Mouse (Mus musculus) thymus, postnatal 0 days (tissue): ENCODE data around the gene Cpz. TPM values are rescaled to one million over a fixed set of nuclear protein-coding genes. Genes with fewer than 3 reads are reported as not detected.

Source experiments
- DNase-seq: peaks from one replicate; pipeline ENCODE4 v3.0.0-alpha.2; 2015; ENCODE audit warnings: low spot score
- polyA plus RNA-seq: library from polyadenylated mRNA; unstranded; fragments of >200 nt; fragmentation: Nextera tagmentation; extraction: Ambion mirVana; gene quantifications from 2 replicates; pipeline ENCODE4 v1.2.1, GENCODE M21; 2015

The Cpz gene
- polyA plus RNA-seq = 0.60 and 0.72 TPM in 2 replicates

DNA sequence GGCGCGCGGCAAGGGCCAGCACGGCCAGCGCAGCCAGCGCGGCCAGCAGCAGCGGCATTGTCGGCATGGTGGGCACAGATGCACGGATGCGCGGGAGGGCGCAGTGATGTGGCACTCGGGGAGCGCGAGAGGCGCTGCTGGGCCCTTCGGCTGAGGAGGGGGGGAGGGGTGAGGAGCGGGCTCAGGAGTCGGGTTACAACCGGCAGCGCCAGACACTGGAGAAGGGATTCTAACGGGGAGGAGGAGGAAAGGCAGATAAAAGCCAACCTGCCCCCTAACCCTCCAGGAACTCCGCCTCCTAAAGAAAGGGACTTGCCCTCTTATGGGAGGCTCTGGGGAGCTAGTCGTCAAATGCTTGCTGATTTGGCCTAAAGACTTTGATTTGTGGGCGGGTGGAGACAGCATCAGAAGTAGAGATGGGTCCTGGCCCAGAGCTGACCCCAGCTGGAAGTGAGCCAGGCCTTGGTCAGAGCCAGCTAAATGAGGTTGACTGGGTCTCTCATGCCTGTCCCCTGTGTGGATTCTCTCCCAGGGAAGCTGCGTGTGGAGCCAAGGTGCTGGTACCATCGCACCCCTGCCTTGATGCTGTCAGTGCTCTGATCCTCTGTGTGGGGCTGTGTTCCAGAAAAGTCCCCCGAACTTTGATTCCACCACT lies at the start of gene Cpz:
Gene Cpz (minus strand): TSS at position 230 of the 655 bp plus-strand sequence.
- DNase-seq = no peak

DNA sequence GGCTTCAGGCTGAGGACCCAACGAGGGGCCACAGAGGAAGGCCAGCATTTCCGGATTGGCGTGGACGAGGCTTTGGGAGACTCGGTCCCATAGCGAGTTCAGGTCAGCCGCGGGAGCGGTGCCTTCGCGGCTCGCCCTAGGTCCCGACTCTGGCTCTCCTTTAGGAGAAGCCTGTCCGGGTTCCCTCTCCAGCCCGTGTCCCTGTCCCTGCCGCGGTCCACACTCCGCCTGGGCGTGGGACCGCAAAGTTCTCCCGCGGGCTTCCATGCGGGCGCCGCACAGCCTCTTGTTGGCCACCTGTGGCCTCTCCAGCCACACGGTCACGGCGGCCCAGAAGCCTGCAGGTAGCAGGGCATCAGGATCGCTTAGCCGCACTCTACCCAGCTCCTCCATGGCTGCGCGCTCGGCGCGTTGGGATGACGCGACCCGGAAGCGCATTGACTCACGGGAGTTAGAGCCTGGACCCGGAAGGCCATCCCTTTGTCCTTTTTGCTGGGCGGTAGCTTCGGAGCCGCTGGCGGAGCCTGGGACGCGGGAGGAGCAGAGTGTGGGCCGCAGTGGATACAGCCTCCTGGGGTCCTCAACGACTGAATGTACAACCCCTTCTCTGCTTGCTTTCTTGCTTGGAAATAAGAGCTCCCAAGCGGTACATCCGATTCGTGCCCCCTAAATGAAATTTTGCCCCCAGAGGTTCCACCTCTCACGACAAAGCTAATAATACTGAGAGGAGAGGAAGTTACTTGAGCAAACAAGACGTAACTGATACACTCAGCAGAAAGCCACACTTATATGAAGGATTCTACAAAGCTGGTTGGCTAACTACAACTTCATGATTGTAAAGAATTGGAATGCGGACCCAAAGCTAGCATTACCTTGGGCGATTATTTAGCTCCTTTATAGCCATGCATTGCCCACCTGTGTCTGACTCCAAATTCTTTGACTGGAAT lies 49.4 kb upstream of the Cpz start, which contains the start of gene Trmt44:
Gene Trmt44 (minus strand): TSS at position 418 of the 947 bp plus-strand sequence.
- peak; percentile 86 for DNase-seq

DNA sequence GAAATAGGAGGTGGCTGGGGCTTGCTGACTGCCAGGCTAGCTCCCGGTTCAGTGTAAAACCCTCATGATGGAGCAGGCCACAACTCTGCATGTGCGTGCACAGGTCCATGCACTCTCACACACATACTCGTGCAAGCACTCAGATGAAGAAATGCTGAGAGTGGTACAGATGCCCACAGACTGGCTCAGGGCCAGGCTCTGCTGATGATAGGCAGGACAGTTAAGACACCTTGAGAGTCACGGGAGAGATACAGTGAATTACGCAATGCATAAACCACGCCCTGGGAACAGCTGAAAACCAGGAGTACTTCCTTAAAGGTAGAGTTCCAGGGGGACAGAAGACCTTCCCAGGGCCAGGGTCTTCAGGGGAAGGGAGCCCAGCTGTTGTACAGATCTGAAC lies 46.0 kb upstream of the Cpz start:
- no peak for DNase-seq

DNA sequence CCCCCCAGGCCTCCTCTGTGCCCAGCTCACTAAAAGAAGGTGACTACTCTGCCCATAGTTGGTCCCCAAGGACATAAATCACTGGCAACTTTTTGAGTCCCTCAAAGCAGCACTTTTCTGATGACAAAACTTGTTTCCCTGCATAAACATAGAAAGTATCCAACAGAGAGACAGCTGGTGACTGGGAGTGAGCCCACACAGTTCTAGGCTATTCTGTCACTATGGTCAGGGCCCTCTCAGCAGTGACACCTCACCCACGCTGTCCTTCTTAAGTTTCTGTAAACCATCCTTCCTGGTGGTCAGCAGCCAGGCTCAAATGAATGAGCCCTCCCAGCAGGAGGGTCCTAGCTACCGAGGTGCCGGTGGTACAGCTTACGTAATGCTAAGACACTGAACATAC lies 41.1 kb upstream of the Cpz start:
- no peak for DNase-seq

DNA sequence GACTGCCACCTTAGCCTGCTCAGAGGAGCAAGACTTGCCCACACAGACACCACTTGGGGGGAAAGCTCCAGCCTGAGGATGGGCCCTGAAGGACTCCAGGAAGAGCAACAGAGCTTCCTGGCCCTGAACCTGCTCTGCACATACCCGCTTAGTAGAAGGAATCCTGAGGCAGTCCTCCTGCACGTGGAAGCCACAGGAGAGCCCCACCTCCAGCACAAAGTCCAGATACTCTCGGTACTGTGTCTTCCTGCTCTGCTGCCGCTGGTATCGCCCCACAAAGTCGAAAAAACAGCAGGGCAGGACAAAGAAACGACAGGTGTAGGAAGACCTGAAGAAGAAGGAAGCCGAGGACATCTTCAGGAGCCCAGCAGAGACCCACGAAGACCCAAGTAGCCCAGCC lies 39.7 kb upstream of the Cpz start:
- DNase-seq = no peak

DNA sequence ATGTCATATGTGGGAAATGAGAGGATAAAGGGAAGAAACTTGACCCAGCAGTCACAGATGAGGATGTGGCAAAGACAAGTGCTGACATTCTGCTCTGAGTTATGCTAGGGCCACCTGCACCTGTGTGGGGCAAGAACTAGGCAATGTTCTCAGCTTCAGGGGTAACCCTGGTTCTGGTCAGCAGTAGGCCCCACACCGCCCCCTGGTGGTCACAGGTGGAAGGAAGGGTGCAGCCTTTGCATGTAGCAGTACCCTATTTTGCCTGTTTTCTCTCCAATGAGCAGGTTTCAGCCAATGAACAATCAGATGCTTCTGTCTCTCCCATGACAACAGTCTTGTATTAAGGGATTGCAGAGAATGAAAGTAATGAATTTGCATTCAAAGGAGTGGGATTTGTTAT lies 38.0 kb upstream of the Cpz start:
- peak; percentile 59 for DNase-seq

DNA sequence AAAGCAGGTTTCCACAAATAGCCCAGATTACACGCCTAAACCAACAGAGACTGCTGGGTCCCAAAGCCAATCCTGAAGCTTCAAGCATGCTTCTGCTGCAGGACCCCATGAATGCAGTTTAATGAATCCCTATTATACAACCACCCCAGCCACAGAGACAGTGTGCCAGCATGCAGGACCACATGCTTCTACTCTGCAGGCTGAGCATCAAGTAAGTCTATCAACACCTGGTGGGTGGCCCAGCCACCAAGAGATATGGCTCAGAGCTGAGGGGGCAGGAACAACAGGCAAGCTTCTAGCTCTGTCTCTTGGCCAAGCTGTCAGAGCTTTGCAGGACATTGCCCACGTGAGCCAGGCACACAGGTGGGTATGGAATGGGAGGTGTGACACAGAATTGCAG lies 37.1 kb upstream of the Cpz start:
- DNase-seq = no peak

DNA sequence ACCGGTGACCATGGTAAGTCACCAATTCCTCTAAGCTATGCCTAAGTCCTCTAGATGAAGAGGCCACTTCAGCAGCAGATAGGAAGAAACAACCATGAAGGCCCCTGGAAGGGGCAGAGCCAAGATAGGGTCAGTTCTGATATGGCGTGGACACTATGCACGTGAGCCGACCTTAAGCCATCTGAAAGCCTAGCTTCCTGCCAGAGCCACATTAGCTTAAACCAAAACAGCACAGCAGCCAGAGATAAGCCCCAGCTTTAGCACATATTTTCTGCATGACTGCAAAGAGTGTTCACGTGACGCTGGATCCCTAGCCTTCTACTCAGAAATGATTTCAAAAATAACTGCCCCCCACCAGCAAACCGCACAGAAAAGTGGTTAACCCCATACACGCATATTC lies 33.9 kb upstream of the Cpz start:
- DNase-seq = no peak

DNA sequence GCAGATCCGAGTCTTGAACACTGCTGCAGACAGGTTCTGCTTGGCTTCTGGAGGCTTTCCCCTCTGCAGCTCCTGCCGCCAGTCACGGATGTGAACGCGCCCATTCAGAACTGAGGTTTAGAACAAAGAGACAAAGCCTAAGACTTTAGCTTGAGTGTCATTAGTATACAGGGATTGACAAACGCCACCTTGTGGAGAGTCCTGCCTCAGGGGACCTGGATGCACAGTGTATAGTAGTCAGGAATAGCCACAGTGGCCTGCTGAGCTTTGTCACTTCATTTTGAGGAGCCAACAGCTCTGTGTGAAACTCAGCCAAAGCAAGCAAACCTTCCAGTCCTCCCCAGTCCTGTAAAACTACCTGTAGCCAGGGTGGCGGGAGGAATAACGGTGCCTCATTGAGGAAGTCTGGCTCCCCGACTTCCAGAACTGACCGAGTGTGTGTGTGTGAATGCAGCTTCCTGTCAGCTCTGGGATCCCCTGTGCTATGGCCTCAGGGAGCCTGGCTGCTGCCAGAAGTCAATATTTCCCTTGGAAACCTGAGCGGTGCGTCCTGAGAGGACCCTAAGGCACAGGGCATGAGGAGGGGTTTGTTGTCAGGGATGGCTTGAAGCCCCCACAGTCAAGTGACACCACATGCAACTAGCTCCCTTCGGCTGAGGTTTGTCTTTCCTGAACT lies 32.6 kb upstream of the Cpz start:
- DNase-seq = no peak

DNA sequence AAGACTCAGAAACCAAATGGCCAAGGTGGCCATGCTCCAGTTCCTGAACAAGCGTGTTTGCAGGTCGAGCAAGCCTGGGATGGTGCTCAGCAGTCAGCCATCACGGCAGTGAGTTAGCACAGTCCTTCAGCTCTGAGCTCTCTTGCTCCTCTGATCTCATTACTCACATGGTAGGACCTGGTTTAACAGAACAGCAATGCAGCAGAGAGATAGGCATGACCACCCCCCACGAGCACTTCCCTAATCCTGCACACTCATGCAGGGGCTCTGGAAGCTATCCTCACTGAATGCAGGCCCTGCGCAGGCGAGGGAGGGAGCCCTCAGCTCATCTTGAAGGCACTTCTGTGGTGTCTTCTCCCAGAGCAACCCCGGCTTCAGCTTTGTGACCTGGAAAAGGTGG lies 30.9 kb upstream of the Cpz start:
- no peak for DNase-seq

DNA sequence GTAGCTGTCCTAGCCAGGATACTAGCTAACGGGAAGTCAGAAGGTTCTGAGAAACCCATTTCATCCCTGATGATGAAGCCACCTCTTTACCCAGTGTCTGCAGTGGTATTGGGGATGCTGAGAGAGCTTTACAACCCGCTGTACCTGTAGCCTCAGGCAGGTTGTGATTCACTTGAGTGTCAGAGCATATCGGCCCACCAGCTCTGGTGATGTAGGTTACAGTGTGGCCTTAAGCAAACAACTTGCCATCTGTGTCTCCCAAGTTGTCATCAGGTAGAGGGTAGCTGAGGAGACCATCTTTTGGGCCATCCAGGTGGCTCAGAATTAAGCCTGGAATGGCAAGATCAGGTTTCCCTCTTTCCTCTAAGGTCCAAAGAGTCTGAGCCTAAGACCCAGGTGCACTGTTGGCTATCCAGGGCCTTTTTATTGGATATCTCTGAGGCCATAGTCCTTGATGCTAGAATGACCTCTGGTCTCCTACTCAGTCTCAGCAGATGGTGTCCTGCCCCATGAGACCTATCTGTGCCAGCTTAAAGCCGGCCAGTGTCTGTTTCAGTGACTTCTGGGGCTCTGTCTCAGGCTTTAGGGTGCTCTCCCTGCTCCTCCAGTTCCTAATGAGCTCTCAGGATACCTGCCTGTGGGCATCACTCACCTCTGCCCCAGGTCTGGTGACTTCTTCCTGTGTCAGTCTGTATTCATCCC lies 27.5 kb upstream of the Cpz start:
- DNase-seq = no peak

DNA sequence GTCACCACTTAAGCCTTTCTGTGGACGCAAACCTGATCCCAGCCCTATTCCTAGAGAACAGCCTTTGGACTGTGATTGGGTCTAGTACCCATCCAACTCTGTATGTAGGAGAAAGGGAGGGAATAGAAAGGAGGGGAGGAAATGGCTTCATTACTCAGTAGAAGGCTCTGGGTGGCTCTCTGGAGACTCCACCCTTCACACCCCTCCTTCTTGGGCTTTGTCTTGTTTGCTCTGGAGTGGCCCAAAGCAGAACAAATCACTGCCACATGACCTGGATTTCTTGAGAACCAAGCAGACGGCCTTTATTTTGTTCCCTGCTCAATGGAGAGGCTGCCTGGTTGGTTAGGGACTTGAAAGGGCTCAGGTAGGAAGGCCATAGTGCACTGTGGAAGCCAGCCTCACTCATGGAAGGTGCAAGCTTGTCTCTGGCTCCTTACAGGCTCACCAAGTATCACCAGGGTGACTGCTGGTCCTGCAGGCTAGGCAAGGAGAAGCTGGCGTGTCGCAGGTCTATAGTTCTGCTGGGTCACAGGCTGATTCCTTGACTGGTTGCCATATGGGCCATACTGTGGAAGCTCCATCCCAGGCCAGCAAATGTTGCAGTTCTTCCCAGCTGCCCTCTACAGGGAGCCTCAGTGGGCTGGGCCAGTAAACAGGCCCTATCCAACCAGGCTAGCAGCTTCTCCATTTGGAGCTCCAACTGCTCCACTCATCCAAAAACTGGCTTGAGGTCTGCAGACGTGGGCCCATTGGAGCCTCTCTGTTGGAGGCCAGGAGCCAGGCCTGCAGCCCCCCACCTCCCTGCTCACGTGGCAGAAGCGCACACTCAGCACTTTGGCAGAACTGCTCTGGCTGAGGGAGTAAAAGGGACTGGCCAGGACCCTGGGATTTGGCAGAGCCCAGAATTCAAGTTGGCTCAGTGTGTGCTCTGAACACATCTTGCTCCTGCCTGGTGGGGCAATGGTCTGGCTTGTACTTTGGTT lies 26.6 kb upstream of the Cpz start:
- DNase-seq = no peak

DNA sequence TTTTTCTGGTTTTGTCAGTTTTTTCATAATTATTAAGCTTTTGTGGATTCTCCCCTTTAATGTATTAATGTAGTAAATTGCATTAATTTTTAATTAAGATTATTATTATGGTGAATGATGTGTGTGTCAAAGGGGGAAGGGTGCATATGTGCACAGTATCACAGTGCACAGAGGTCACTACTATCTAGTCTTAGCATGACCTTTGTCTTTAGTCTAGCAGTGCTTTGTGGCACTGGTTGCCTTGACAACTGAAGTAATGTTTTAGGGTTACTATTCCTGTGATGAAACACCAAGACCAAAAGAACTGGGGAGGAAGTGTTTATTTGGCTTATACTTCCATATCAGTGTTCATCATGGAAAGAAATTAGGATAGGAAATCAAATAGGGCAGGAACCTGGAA lies 20.6 kb upstream of the Cpz start:
- no peak for DNase-seq

DNA sequence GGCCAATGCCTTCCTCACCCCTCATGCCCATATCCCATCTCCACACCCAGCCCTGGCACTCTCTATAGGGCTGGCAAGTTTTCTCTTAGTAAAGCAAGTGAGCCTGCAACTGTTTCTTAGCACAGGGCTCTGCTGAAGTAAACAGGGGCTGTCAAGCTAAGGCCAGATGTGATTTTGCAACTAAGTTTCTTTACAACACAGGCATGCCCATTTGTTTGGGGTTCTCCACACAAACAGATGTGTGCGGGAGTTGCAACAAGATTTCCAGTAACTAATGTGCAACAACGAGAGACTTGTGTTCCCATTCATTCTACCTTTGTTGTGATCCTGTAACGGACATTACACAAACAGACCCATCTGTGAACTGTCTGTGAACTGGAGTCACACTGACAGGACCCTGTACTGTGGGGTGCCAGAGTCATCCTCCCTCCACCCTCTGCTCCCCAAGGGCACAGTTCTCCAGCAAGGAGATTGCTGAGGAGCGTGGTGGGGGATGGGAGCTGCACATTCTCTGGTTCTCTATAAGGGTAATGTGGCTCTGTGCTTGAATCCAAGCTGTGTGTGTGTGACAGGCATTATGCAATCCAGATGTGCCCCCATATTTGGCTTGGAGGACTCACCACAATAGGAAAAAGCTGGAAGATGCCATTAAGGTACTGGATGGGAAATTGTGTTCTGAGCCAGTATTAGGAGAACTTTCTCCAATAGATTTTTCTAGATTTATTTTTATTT lies 15.7 kb upstream of the Cpz start:
- no peak for DNase-seq

DNA sequence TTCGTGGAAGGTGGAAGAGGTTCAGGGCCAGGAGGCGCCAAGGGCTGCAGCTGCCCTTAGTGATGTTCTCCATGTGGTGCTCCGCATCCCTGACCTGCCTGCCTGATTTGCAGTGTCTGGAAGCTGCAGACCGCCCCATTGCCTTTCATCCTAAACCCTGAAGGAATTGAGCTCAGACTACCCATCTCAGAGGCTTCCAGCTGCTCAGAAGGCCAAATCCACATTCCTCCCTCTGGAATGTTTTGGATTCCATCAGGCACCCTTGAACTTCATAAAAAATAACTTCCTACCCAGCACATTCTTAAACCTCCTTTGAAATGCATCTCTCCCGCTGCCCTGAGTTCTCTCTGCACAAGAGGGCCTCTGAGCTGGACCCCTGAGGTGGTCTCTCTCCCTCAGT lies 15.1 kb upstream of the Cpz start:
- DNase-seq = no peak

DNA sequence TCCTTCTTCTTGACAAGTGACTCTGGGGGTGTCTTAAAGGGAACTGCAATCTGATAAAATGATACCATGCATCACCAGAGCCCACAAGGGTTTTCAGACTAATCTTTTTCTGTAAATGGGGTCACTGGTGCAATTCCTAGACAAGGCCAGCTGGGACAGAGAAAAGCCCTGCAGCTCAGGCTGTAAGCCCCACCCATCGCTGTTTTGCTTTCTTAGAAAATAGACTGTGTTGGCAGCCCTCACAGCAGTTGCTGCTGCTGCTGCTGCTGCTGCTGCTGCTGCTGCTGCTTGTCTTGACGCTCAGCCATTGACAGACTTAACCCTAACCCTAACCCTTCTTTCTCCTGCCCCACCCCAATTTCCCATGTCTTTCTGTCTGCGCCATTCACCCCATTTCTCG lies 14.1 kb upstream of the Cpz start:
- no peak for DNase-seq

DNA sequence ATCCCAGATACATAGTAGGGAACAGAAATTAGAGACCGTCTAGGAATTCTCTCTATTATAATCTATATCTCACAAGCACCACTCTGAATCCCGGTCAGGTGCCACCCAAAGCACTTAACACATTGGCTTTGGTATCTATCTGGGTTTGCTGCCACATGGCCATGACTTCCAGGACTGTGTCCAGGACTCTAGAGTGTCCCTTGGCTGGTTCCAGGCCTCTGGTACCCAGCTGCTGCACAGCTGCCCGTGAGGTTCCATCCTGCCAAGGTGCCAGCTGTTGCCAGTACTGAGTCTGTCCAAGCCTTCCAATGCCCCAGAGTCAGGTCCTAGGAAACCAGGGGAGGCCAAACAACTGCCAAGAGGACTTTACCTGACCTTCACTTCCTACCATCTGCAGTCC lies 12.5 kb upstream of the Cpz start:
- no peak for DNase-seq

DNA sequence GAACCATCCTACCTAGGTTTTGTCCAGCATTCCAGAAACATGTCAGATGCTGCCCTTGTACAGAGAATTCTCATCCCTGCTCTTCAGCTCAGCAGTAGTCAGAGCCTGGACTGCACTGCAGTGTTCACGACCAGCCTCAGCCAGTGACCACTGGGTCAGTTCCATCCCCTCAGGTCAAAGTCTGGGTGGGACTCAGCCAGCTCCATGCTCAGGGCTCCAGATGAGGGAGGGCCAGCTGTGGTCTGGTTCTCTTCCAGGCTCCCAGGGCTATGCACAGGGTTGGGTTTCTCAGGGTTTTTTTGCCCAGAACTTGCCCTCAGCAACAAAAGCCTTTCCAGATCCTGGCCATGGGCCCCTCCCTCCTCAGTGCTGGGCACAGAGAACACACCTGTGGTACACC lies 12.0 kb upstream of the Cpz start:
- no peak for DNase-seq

DNA sequence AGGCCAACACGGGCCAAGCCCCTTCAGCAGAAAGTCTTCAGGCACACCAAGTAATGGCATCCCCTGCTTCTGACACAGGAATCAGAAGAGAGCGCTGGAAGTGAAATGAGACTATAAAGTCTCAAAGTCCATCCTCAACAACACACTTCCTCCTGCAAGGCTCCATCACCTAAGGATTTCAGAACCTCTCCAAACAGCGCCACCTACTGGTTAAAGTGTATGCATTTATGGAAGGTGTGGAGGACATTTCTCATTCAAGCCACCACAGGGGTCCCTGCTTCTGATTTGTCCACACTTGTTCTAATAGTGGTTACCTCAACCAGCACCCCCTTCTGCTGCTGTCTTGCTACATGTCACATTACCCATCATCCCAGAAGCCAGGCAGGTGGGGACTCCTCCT lies 10.8 kb upstream of the Cpz start:
- DNase-seq = no peak

DNA sequence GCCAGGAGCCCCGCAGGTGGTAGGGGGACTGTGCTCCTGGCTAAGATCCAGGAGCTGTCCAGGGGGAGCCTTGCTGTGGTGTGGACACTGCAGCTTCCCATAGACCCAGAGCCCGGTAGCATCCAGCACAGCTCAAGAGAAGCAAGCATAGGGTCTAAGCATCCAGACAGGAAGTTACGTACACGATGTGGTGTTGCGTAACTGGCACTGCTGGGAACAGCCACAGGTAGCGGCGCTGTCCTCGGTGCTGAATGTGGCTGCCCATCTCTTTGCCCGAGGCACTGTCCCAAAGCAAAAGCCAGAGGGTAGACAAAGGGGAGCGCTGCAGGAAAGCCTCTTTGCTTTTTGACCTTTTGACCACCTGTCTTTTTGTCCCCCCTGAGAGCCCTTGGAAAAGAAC lies 6.1 kb upstream of the Cpz start:
- DNase-seq = peak; percentile 47
